Mouse (Mus musculus) right cerebral cortex, postnatal 25 days (tissue): ENCODE measurements around the gene Taf7l.

Experiments used
- DNase-seq: peaks from one replicate; pipeline ENCODE4 v3.0.0; 2022

The Taf7l gene

GRCm38 (mm10) chrX:134476290-134476689 is at the start of gene Taf7l:
TSS of gene Taf7l (minus strand) at chrX:134476490.
- DNase-seq, result no peak

GRCm38 (mm10) chrX:134525260-134525659 is 49.0 kb upstream of the Taf7l start:
- DNase-seq, result no peak

GRCm38 (mm10) chrX:134523772-134524171 is 47.5 kb upstream of the Taf7l start:
- no peak for DNase-seq

- no peak for DNase-seq
Measured at GRCm38 (mm10) chrX:134509473-134509872, 33.2 kb upstream of the Taf7l start.

GRCm38 (mm10) chrX:134507977-134508376 is 31.7 kb upstream of the Taf7l start:
- no peak for DNase-seq

GRCm38 (mm10) chrX:134500651-134501050 is 24.4 kb upstream of the Taf7l start:
- no peak for DNase-seq

- no peak for DNase-seq
Measured at GRCm38 (mm10) chrX:134481720-134482119, 5.4 kb upstream of the Taf7l start.

- DNase-seq, result no peak
Measured at GRCm38 (mm10) chrX:134474988-134475710, 1.1 kb downstream of the Taf7l start.

- no peak for DNase-seq
Measured at GRCm38 (mm10) chrX:134427307-134427706, 49.0 kb downstream of the Taf7l start.

GRCm38 (mm10) chrX:134426819-134427218 is 49.5 kb downstream of the Taf7l start:
- DNase-seq, result no peak

- no peak for DNase-seq
Measured at GRCm38 (mm10) chrX:134425798-134426197, 50.5 kb downstream of the Taf7l start.

GRCm38 (mm10) chrX:134424263-134424662 is 52.0 kb downstream of the Taf7l start:
- no peak for DNase-seq

GRCm38 (mm10) chrX:134420097-134420496 is 56.2 kb downstream of the Taf7l start:
- no peak for DNase-seq

- no peak for DNase-seq
Measured at GRCm38 (mm10) chrX:134412096-134412495, 64.2 kb downstream of the Taf7l start.
